Mouse (Mus musculus): ENCODE data around the gene Olfr635.

GRCm38 (mm10) chr7:104017203-104017602 is 46.3 kb downstream of the Olfr635 start, which contains the start of gene Olfr639:
- TF ChIP-seq CTCF (IDR thresholded peaks at IDR 0.05; ENCODE audit: low read depth), result no peak
- no peak for TF ChIP-seq EP300 (optimal IDR thresholded peaks at IDR 0.05)
